Mouse (Mus musculus): Measurements from ENCODE around the gene Fcgr1. TPM values are rescaled to one million over a fixed set of nuclear protein-coding genes. Genes with fewer than 3 reads are reported as not detected.

Gene Fcgr1
- polyA plus RNA-seq, 1 experiment from 2014 or later: 5.3 TPM

GRCm38 (mm10) chr3:96235836-96236235 lies 57.9 kb downstream of the Fcgr1 start:
- Histone ChIP-seq H3K4me3 (ENCODE audit: low read depth, low read length) (no peak overlapping the region), H3K9me3 (ENCODE audit: control insufficient read depth, low read length) (no peaks in the 10 kb centered on the region), H3K27me3 (replicated peaks; ENCODE audit: control insufficient read depth, insufficient read depth, low read length) (no peaks in the 10 kb centered on the region), H3K27ac (replicated peaks; ENCODE audit: low read depth, low read length) (no peak overlapping the region), H3K9ac (ENCODE audit: low read depth, low read length) (no peak overlapping the region), H3K4me2 (ENCODE audit: low read depth, low read length) (no peak overlapping the region), H3K36me3 (ENCODE audit: control insufficient read depth, insufficient read depth, low read length) (no peaks in the 10 kb centered on the region), H3K4me1 (ENCODE audit: control insufficient read depth, insufficient read depth, low read length) (peaks cover 15% of the 10 kb centered on the region)
- DNase-seq (ENCODE audit: low spot score) (no peak), ATAC-seq (ENCODE audit: low read depth) (no peak)
- WGBS: 48% methylated on average over 3 of the region's 3 CpGs

GRCm38 (mm10) chr3:96234914-96235313 lies 58.9 kb downstream of the Fcgr1 start:
- Histone ChIP-seq H3K27ac (replicated peaks; ENCODE audit: low read depth, low read length) (no peak overlapping the region), H3K4me2 (ENCODE audit: low read depth, low read length) (no peak overlapping the region), H3K4me1 (ENCODE audit: control insufficient read depth, insufficient read depth, low read length) (peaks cover 12% of the 10 kb centered on the region), H3K36me3 (ENCODE audit: control insufficient read depth, insufficient read depth, low read length) (no peaks in the 10 kb centered on the region), H3K27me3 (replicated peaks; ENCODE audit: control insufficient read depth, insufficient read depth, low read length) (no peaks in the 10 kb centered on the region), H3K9ac (ENCODE audit: low read depth, low read length) (no peak overlapping the region), H3K4me3 (ENCODE audit: low read depth, low read length) (no peak overlapping the region), H3K9me3 (ENCODE audit: control insufficient read depth, low read length) (no peaks in the 10 kb centered on the region)
- WGBS: 96% methylated on average over 2 of the region's 2 CpGs
- DNase-seq (ENCODE audit: low spot score): no peak
- ATAC-seq (ENCODE audit: low read depth): no peak

Small RNA genes lying within 50 kb of the gene (microRNA-seq; reads per million reads assigned to microRNA genes)
- gene Gm47311 (ENCODE audit: borderline number of aligned reads) (not detected), gene Gm47313 (ENCODE audit: borderline number of aligned reads) (not detected)

Other genes with a start within 250 kb of the Fcgr1 start
- gene Vps45, start 235.5 kb downstream of the Fcgr1 start, polyA plus RNA-seq (2014; fragmentation: Nextera tagmentation; extraction: Ambion mirVana): 24.4 and 25.7 TPM in 2 replicates
- 17.6 and 20.0 TPM in 2 replicates for gene Otud7b, start 189.4 kb downstream of the Fcgr1 start, polyA plus RNA-seq (2014; fragmentation: Nextera tagmentation; extraction: Ambion mirVana)
- gene Mtmr11, start 132.0 kb downstream of the Fcgr1 start, polyA plus RNA-seq (2014; fragmentation: Nextera tagmentation; extraction: Ambion mirVana): 19.7 and 24.6 TPM in 2 replicates
- gene Sf3b4, start 121.6 kb downstream of the Fcgr1 start, polyA plus RNA-seq (2014; fragmentation: Nextera tagmentation; extraction: Ambion mirVana): 152 and 158 TPM in 2 replicates
- gene Sv2a, start 112.8 kb downstream of the Fcgr1 start, polyA plus RNA-seq (2014; fragmentation: Nextera tagmentation; extraction: Ambion mirVana): 4.4 and 6.1 TPM in 2 replicates
- gene Bola1, start 74.3 kb downstream of the Fcgr1 start, polyA plus RNA-seq (2014; fragmentation: Nextera tagmentation; extraction: Ambion mirVana): 47.5 and 55.7 TPM in 2 replicates
- gene Hist2h2ab, start 74.1 kb downstream of the Fcgr1 start, polyA plus RNA-seq (2014; fragmentation: Nextera tagmentation; extraction: Ambion mirVana): 0.72 and 0.78 TPM in 2 replicates
- gene Hist2h2ac, start 73.1 kb downstream of the Fcgr1 start, polyA plus RNA-seq (2014; fragmentation: Nextera tagmentation; extraction: Ambion mirVana): 8.4 and 10.0 TPM in 2 replicates
- gene Hist2h2be, start 72.8 kb downstream of the Fcgr1 start, polyA plus RNA-seq (2014; fragmentation: Nextera tagmentation; extraction: Ambion mirVana): 7.8 and 8.8 TPM in 2 replicates
- gene Hist2h3c2, start 54.8 kb downstream of the Fcgr1 start, polyA plus RNA-seq (2014; fragmentation: Nextera tagmentation; extraction: Ambion mirVana): 5.2 and 5.3 TPM in 2 replicates
- gene Hist2h2aa2, start 53.7 kb downstream of the Fcgr1 start, polyA plus RNA-seq (2014; fragmentation: Nextera tagmentation; extraction: Ambion mirVana): 46.9 and 57.6 TPM in 2 replicates
- 19.8 and 22.0 TPM in 2 replicates for gene Hist2h2aa1, start 48.5 kb downstream of the Fcgr1 start, polyA plus RNA-seq (2014; fragmentation: Nextera tagmentation; extraction: Ambion mirVana)
- 0.48 TPM in 1 of 2 replicates, not detected in the other for gene Hist2h3c1, start 47.3 kb downstream of the Fcgr1 start, polyA plus RNA-seq (2014; fragmentation: Nextera tagmentation; extraction: Ambion mirVana)
- 6.9 TPM in 2 replicates for gene Hist2h4, start 30.7 kb downstream of the Fcgr1 start, polyA plus RNA-seq (2014; fragmentation: Nextera tagmentation; extraction: Ambion mirVana)
- 44.3 and 57.8 TPM in 2 replicates for gene Hist2h3b, start 25.3 kb downstream of the Fcgr1 start, polyA plus RNA-seq (2014; fragmentation: Nextera tagmentation; extraction: Ambion mirVana)
- 8.9 and 12.7 TPM in 2 replicates for gene Hist2h2bb, start 24.2 kb downstream of the Fcgr1 start, polyA plus RNA-seq (2014; fragmentation: Nextera tagmentation; extraction: Ambion mirVana)
- gene BC107364, start 158.3 kb upstream of the Fcgr1 start, polyA plus RNA-seq (2014; fragmentation: Nextera tagmentation; extraction: Ambion mirVana): not detected in 2 replicates
- 28.3 and 36.4 TPM in 2 replicates for gene Hfe2, start 231.2 kb upstream of the Fcgr1 start, polyA plus RNA-seq (2014; fragmentation: Nextera tagmentation; extraction: Ambion mirVana)

All from embryonic facial prominence, embryonic 14.5 days (tissue).